Mouse (Mus musculus) CH12.LX (cell line): ENCODE results near the gene Gm10447.
"Not testable (repeated sequence)": the region's sequence is repeated elsewhere in the genome, so short reads cannot be mapped to it uniquely, and the experiment has no call there.

ENCODE experiments used
- CTCF ChIP-seq, 2 experiments: IDR thresholded peaks in 1 of 2; conservative IDR thresholded peaks in 1 of 2; 2 replicates each; pipeline ENCODE4 v1.5.1; 2011 to 2012; ENCODE audit warnings: low read depth in 2 of 2, low read length in 2 of 2, improper control_type of control experiment in 1 of 2, inconsistent platforms in 1 of 2, mild to moderate bottlenecking in 1 of 2, moderate library complexity in 1 of 2
- MAX ChIP-seq: IDR thresholded peaks from 2 replicates; pipeline ENCODE4 v1.6.1; 2011; ENCODE audit warnings: low read length, improper control_type of control experiment
- POLR2A ChIP-seq: IDR thresholded peaks from 2 replicates; pipeline ENCODE4 v1.6.1; 2011; ENCODE audit warnings: low read depth, mild to moderate bottlenecking, improper control_type of control experiment, low read length
- POLR2AphosphoS2 ChIP-seq: IDR thresholded peaks from 2 replicates; pipeline ENCODE4 v1.6.1; 2011; ENCODE audit warnings: low read depth, low read length, improper control_type of control experiment
- USF1 ChIP-seq: IDR thresholded peaks from 2 replicates; pipeline ENCODE4 v1.6.1; 2014; ENCODE audit warnings: low read depth, mild to moderate bottlenecking, inconsistent platforms, low read length, improper control_type of control experiment

- not testable (repeated sequence) for TF ChIP-seq POLR2AphosphoS2; MAX; USF1; CTCF (conservative IDR thresholded peaks at IDR 0.05 in 1 of 2, IDR thresholded peaks at IDR 0.05 in 1 of 2; ENCODE audit: low read depth in 2 of 2, low read length in 2 of 2); POLR2A
Measured at GRCm38 (mm10) chr11:53426914-53427313, 30.0 kb downstream of the Gm10447 start.
